Mouse (Mus musculus) heart, embryonic 11.5 days (tissue): ENCODE measurements around the gene Mtnr1b. TPM values are rescaled to one million over a fixed set of nuclear protein-coding genes. Genes with fewer than 3 reads are reported as not detected.

Source experiments
- ATAC-seq: fragments of 200-750 bp; cut with Nextera tagmentation; replicated peaks from 2 replicates; pipeline ENCODE4 v1.8.0; 2017; ENCODE audit warnings: moderate library complexity; ENCODE audit not compliant: insufficient number of reproducible peaks, low FRiP score, low TSS enrichment
- H3K27ac ChIP-seq: fragments of 300-500 bp; sonication (generic); 2 replicates; pipeline ENCODE4 v1.5.1; 2014; ENCODE audit warnings: mild to moderate bottlenecking, low read depth, low read length
- H3K27me3 ChIP-seq: fragments of 300-500 bp; sonication (generic); 2 replicates; pipeline ENCODE4 v1.6.1; 2014; ENCODE audit warnings: mild to moderate bottlenecking, low read length, mixed read lengths; ENCODE audit not compliant: control insufficient read depth, insufficient read depth
- H3K36me3 ChIP-seq: fragments of 300-500 bp; sonication (generic); 2 replicates; pipeline ENCODE4 v1.6.1; 2014; ENCODE audit warnings: mild to moderate bottlenecking, low read length, moderate library complexity, mixed read lengths; ENCODE audit not compliant: control insufficient read depth, insufficient read depth
- H3K4me1 ChIP-seq: fragments of 300-500 bp; sonication (generic); 2 replicates; pipeline ENCODE4 v1.6.1; 2014; ENCODE audit warnings: low read length; ENCODE audit not compliant: control insufficient read depth, insufficient read depth
- H3K4me2 ChIP-seq: fragments of 300-500 bp; sonication (generic); 2 replicates; pipeline ENCODE4 v1.6.1; 2014; ENCODE audit warnings: mild to moderate bottlenecking, moderate library complexity
- H3K4me3 ChIP-seq: fragments of 300-500 bp; sonication (generic); 2 replicates; pipeline ENCODE4 v1.5.1; 2014; ENCODE audit warnings: low read depth, low read length
- H3K9ac ChIP-seq: fragments of 300-500 bp; sonication (generic); 2 replicates; pipeline ENCODE4 v1.6.1; 2014; ENCODE audit warnings: mild to moderate bottlenecking, low read depth, low read length, moderate library complexity
- H3K9me3 ChIP-seq: fragments of 300-500 bp; sonication (generic); replicated peaks from 2 replicates; pipeline ENCODE4 v1.6.1; 2016; ENCODE audit warnings: low read length; ENCODE audit not compliant: control insufficient read depth
- WGBS: fragments of 180-500 bp; shearing (Covaris S2); extraction: QIAGEN DNeasy Blood & Tissue Kit; methylation state at CpG from one replicate; pipeline ENCODE4 v1.1.7; 2014; ENCODE audit not compliant: insufficient replicate concordance; 5-methylcytosine and 5-hydroxymethylcytosine counted together
- polyA plus RNA-seq: library from polyadenylated mRNA; unstranded; fragments of >200 nt; fragmentation: Nextera tagmentation; extraction: Ambion mirVana; gene quantifications from 2 replicates; pipeline ENCODE4 v1.2.1, GENCODE M21; 2014

The Mtnr1b gene
- polyA plus RNA-seq = not detected in 2 replicates

GRCm38 (mm10) chr9:15874506-15875160 lies at the start of gene Mtnr1b:
TSS of gene Mtnr1b (minus strand) at chr9:15874556.
- no peaks in the 10 kb centered on the region for H3K4me1 ChIP-seq
- no peaks in the 10 kb centered on the region for H3K36me3 ChIP-seq
- H3K27ac ChIP-seq = no peak within 1 kb of the TSS
- peak within 1 kb of the TSS; percentile 7; the same call in 1 of the 2 replicates for H3K4me2 ChIP-seq
- no peak within 1 kb of the TSS for H3K4me3 ChIP-seq
- ATAC-seq = no peak
- no peaks in the 10 kb centered on the region for H3K9me3 ChIP-seq
- 43% methylated on average over 19 of the region's 19 CpGs for WGBS
- peaks cover 11% of the 10 kb centered on the region for H3K27me3 ChIP-seq
- no peak within 1 kb of the TSS for H3K9ac ChIP-seq

- Histone ChIP-seq H3K36me3 (no peaks in the 10 kb centered on the region), H3K27me3 (no peaks in the 10 kb centered on the region), H3K4me2 (no peak overlapping the region), H3K9me3 (no peaks in the 10 kb centered on the region), H3K4me1 (no peaks in the 10 kb centered on the region), H3K9ac (no peak overlapping the region), H3K4me3 (no peak overlapping the region), H3K27ac (no peak overlapping the region)
- 60% methylated on average over 4 of the region's 4 CpGs for WGBS
- ATAC-seq = no peak
Measured at GRCm38 (mm10) chr9:15920271-15920670, 45.9 kb upstream of the Mtnr1b start.

GRCm38 (mm10) chr9:15919373-15920005 lies 45.1 kb upstream of the Mtnr1b start:
- no peak overlapping the region for H3K4me3 ChIP-seq
- ATAC-seq = no peak
- H3K36me3 ChIP-seq = no peaks in the 10 kb centered on the region
- no peaks in the 10 kb centered on the region for H3K9me3 ChIP-seq
- 73% methylated on average over 5 of the region's 5 CpGs for WGBS
- no peaks in the 10 kb centered on the region for H3K4me1 ChIP-seq
- no peak overlapping the region for H3K27ac ChIP-seq
- no peaks in the 10 kb centered on the region for H3K27me3 ChIP-seq
- no peak overlapping the region for H3K4me2 ChIP-seq
- no peak overlapping the region for H3K9ac ChIP-seq

- H3K27me3 ChIP-seq = no peaks in the 10 kb centered on the region
- H3K4me2 ChIP-seq = no peak overlapping the region
- no peaks in the 10 kb centered on the region for H3K36me3 ChIP-seq
- H3K27ac ChIP-seq = no peak overlapping the region
- H3K9me3 ChIP-seq = no peaks in the 10 kb centered on the region
- no peak overlapping the region for H3K4me3 ChIP-seq
- H3K4me1 ChIP-seq = no peaks in the 10 kb centered on the region
- no peak for ATAC-seq
- no peak overlapping the region for H3K9ac ChIP-seq
Measured at GRCm38 (mm10) chr9:15916600-15916999, 42.2 kb upstream of the Mtnr1b start.

GRCm38 (mm10) chr9:15912735-15913134 lies 38.4 kb upstream of the Mtnr1b start:
- Histone ChIP-seq H3K9ac (no peak overlapping the region), H3K27me3 (no peaks in the 10 kb centered on the region), H3K4me3 (no peak overlapping the region), H3K4me2 (no peak overlapping the region), H3K36me3 (no peaks in the 10 kb centered on the region), H3K4me1 (0 out of 2 replicates have a peak, but pooled peaks cover 3% of the 10 kb centered on the region), H3K27ac (no peak overlapping the region), H3K9me3 (no peaks in the 10 kb centered on the region)
- no peak for ATAC-seq
- 50% methylated on average over 1 of the region's 1 CpGs for WGBS

GRCm38 (mm10) chr9:15909397-15910113 lies 35.2 kb upstream of the Mtnr1b start:
- H3K4me3 ChIP-seq = no peak overlapping the region
- ATAC-seq = no peak
- H3K4me2 ChIP-seq = no peak overlapping the region
- H3K9ac ChIP-seq = no peak overlapping the region
- H3K9me3 ChIP-seq = no peaks in the 10 kb centered on the region
- WGBS = 51% methylated on average over 2 of the region's 2 CpGs
- no peaks in the 10 kb centered on the region for H3K36me3 ChIP-seq
- H3K27ac ChIP-seq = no peak overlapping the region
- 0 out of 2 replicates have a peak, but pooled peaks cover 3% of the 10 kb centered on the region for H3K4me1 ChIP-seq
- no peaks in the 10 kb centered on the region for H3K27me3 ChIP-seq

- 63% methylated on average over 9 of the region's 9 CpGs for WGBS
- ATAC-seq = no peak
- H3K36me3 ChIP-seq = no peaks in the 10 kb centered on the region
Measured at GRCm38 (mm10) chr9:15903948-15904750, 29.8 kb upstream of the Mtnr1b start.

GRCm38 (mm10) chr9:15898112-15898511 lies 23.8 kb upstream of the Mtnr1b start:
- no peak overlapping the region for H3K27ac ChIP-seq
- no peaks in the 10 kb centered on the region for H3K36me3 ChIP-seq
- no peak overlapping the region for H3K4me2 ChIP-seq
- ATAC-seq = no peak
- no peaks in the 10 kb centered on the region for H3K9me3 ChIP-seq
- no peak overlapping the region for H3K4me3 ChIP-seq
- H3K9ac ChIP-seq = no peak overlapping the region
- H3K4me1 ChIP-seq = no peaks in the 10 kb centered on the region
- no peaks in the 10 kb centered on the region for H3K27me3 ChIP-seq
- WGBS = 72% methylated on average over 2 of the region's 2 CpGs

More at GRCm38 (mm10) chr9:15903948-15904750, 29.8 kb upstream of the Mtnr1b start:
- Histone ChIP-seq H3K4me1 (0 out of 2 replicates have a peak, but pooled peaks cover under 1% of the 10 kb centered on the region), H3K9me3 (no peaks in the 10 kb centered on the region), H3K27ac (no peak overlapping the region), H3K4me2 (no peak overlapping the region), H3K27me3 (no peaks in the 10 kb centered on the region), H3K9ac (no peak overlapping the region), H3K4me3 (no peak overlapping the region)
